Mouse (Mus musculus): ENCODE results near the gene Fam186b.
A peak's percentile ranks its signal among the peaks of the same experiment; 100 is the strongest.

Gene Fam186b

GRCm38 (mm10) chr15:99295484-99295981, at the start of gene Fam186b:
Gene Fam186b, minus strand, starts transcription at chr15:99295888.
- DNase-seq = peak; percentile 62

DNA sequence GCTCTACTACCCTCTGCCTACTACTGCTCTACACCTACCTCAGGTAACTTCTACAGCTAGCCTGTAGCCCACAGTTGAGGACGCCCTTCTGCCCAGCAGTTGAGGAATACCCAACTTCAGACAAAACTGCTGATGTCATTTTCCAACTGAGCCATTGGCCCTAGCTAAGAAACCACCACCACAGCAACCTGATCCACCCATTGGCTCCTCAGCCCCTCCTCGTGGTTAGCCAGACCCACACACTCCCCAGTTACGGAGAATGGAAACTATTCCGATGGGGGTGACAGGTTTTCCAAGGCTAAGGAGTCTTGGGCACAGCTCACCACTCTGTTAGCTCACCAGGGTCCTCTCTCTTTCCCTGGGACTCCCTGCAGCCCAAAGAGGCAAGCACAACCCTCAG, 49.3 kb upstream of the Fam186b start:
- DNase-seq = no peak

GRCm38 (mm10) chr15:99344148-99344870, 48.6 kb upstream of the Fam186b start:
- no peak for DNase-seq

- no peak for DNase-seq
Observed at GRCm38 (mm10) chr15:99343414-99344147, 47.9 kb upstream of the Fam186b start.

DNA sequence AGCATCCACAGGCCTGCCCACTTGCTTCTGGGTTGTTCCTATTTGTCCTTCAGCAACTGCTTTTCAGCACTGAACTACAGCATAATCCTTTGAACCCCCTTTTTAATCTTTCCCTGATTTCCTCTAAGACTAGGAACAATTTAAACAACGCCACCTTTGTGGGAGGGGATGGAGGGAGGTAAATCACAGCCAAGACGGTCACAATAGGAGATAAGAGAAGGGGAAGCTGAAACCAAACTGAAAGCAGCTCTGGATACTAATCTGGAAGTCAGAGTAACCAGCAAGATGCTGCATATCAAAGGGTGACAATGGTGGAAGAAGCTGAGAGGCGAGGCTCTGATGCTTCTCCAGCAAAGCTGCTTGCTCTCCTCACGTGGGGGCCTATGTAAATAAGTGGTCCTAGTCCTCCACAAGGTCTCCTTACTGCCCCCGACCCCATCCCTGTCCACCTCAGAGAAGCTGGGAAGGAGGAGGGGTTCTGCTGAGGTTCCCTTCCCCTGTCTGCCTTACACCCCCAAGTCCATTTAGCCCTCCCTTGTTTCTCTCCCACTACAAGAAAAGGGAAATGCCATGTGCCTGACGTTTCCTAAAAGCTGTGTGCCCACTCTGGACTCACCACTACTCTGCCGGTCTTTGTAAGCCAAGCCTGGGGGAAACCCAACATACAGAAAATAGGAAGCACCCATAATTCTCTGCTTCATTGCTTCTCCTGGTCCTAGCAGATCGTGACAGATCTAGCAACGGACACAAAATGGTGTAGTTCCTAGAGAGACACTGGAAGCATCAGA, 46.7 kb upstream of the Fam186b start:
- DNase-seq = no peak

- no peak for DNase-seq
Observed at GRCm38 (mm10) chr15:99341102-99341501, 45.4 kb upstream of the Fam186b start.

GRCm38 (mm10) chr15:99339669-99340068, 44.0 kb upstream of the Fam186b start:
- DNase-seq = no peak

GRCm38 (mm10) chr15:99338916-99339315, 43.2 kb upstream of the Fam186b start:
- no peak for DNase-seq

GRCm38 (mm10) chr15:99335801-99336320, 40.2 kb upstream of the Fam186b start:
- DNase-seq = no peak

DNA sequence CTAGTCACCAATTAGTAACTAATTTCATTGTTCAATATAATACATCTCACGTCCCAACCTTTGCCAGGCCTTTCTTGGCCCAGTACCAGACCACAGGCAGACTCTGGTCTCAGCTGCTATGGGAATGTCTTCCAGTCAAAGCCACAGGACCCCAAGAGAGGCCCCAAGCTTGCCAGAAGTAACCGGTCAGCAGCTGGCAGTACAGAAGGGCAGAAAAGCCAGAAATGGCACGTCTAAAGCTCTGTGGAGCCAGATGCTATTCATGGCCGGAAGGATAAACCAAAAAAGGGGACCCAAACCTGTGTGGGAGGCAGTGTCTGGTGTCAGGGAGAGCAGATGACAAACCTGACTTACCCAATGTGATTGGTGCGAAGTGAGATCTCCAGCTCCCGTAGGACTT, 38.8 kb upstream of the Fam186b start:
- DNase-seq = no peak

GRCm38 (mm10) chr15:99333676-99334065, 38.0 kb upstream of the Fam186b start:
- DNase-seq = no peak

DNA sequence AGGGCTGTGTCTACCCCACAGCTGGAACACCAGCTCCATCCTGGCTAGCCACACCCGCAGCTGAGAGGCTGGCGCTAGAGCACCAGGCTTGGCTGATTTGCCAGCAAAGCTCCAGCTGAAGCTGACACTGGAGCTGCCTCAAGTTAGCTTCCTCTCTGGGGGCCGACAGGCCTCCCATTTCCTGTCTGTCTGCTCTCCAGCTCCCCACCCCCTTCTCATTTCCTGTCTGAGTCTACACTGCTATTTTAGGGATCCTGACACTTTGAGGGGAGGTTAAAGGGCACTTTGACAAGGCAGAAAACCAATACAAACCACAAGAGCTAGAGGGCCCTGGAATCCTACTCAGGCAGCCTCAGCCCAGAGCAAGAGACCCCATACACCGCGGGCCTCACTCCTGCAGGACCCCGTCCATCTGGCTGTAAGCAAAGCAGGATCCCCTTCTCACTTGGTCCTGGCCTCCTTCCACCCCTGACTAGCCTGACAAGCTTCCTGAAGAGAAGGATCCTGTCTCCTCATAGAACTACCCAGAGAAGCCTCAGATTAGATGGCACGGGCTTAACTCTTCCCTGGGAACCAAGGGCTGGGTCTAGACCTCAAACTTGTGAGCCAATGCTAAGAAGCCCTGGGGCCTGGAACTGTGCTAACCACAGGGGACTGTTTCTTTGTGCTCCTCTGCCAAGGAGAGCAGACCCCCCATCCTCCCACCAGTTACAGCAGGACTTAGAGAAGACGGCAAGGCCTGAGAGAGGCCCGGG, 37.4 kb upstream of the Fam186b start:
- DNase-seq = no peak

- DNase-seq = no peak
Observed at GRCm38 (mm10) chr15:99332111-99332510, 36.4 kb upstream of the Fam186b start.

- no peak for DNase-seq
Observed at GRCm38 (mm10) chr15:99331341-99331740, 35.7 kb upstream of the Fam186b start.

DNA sequence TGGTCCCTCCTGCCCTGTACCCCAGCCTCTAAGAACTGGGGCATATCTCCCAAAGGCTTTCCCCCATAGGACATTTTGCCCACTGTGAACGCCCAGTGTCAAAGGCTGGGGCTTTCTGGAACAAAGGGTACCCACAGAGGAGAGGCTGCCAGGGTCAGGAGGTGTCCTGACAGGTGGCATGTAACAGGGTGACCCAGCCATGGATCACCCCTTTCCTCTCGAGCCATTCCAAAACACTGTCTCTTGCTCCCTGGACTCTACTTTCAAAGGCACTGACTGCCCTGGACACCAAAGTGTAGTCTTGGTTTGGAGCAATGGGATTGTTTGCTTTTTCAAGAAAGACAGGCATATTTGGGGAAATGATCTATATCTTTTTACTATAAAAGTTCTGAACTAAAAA, 34.6 kb upstream of the Fam186b start:
- no peak for DNase-seq

GRCm38 (mm10) chr15:99328011-99328410, 32.3 kb upstream of the Fam186b start:
- no peak for DNase-seq

DNA sequence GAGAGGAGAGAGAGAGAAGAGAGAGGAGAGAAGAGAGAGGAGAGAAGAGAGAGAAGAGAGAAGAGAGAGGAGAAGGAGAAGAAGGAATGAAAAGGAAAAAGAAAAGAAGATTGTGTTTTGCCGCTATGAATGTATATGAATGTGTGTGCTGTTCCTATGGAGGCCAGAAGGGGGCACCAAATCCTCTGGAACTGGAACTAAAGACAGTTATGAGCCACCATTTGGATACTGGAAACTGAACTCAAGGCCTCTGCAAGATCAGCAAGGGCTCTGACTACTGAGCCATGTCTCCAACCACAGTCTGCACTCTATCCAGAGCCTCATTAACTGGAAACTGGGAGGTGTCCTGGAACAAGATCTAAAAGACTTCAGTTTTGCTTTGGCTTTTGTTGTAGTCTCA, 31.3 kb upstream of the Fam186b start:
- no peak for DNase-seq

DNA sequence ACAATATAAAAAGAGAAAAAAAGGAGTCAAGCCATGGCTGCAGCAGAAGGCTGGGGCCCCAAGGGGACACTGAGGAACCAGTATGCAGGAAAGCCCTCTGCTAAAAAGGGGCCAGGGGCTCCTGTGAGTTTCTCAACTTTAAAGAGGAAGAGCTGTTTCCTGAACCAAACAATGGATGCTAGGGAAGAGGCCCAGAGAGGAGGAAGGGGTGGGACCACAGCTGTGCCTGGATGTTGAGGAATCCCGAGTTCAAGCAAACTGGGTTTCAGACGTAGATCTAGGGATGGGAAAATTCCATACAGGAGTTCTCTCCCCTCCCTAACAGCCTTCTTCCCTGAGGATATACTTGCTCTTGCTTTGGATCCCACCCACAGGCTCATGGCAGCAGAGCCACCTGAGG, 30.7 kb upstream of the Fam186b start:
- DNase-seq = no peak

GRCm38 (mm10) chr15:99325598-99325997, 29.9 kb upstream of the Fam186b start:
- no peak for DNase-seq

GRCm38 (mm10) chr15:99324151-99324550, 28.5 kb upstream of the Fam186b start:
- no peak for DNase-seq

- DNase-seq = no peak
Observed at GRCm38 (mm10) chr15:99320978-99321377, 25.3 kb upstream of the Fam186b start.

- no peak for DNase-seq
Observed at GRCm38 (mm10) chr15:99320168-99320674, 24.5 kb upstream of the Fam186b start.

Data from cerebellum, adult 9-10 months (tissue).